Mouse (Mus musculus): ENCODE results near the gene Arhgef19. TPM values are rescaled to one million over a fixed set of nuclear protein-coding genes. Genes with fewer than 3 reads are reported as not detected.

Gene Arhgef19
- total and polyA plus RNA-seq, 3 experiments: 0.78 TPM; not detected in 2

GRCm38 (mm10) chr4:141283879-141284411 is 44.6 kb downstream of the Arhgef19 start:
- H3K9ac ChIP-seq (ENCODE audit: control insufficient read depth, low read depth, low read length, poor library complexity, severe bottlenecking): no peak overlapping the region
- TF ChIP-seq POLR2AphosphoS5 (IDR thresholded peaks at IDR 0.05; ENCODE audit: borderline replicate concordance, low read depth, low read length) (no peak), TCF12 (IDR thresholded peaks at IDR 0.05; ENCODE audit: low read depth, low read length) (no peak), POLR2AphosphoS2 (IDR thresholded peaks at IDR 0.05; ENCODE audit: low read length) (no peak), USF1 (IDR thresholded peaks at IDR 0.05; ENCODE audit: low read depth, low read length) (no peak), SMC3 (IDR thresholded peaks at IDR 0.05; ENCODE audit: low read depth, low read length) (no peak), MYB (IDR thresholded peaks at IDR 0.05; ENCODE audit: low read depth, low read length) (no peak), RCOR1 (IDR thresholded peaks at IDR 0.05; ENCODE audit: low read depth, low read length) (no peak), BHLHE40 (IDR thresholded peaks at IDR 0.05; ENCODE audit: borderline replicate concordance, low read depth, low read length) (no peak), USF2 (IDR thresholded peaks at IDR 0.05; ENCODE audit: borderline replicate concordance in 1 of 2, insufficient read depth in 1 of 2, low read depth in 1 of 2, low read length in 2 of 2) (no peak), CTCF (IDR thresholded peaks at IDR 0.05 in 2 of 3, conservative IDR thresholded peaks at IDR 0.05 in 1 of 3; ENCODE audit: control insufficient read depth in 1 of 3, insufficient read depth in 1 of 3, low read depth in 2 of 3, low read length in 3 of 3, poor library complexity in 1 of 3, severe bottlenecking in 1 of 3) (no peak), TBP (IDR thresholded peaks at IDR 0.05; ENCODE audit: low read depth, low read length) (no peak), ELF1 (IDR thresholded peaks at IDR 0.05; ENCODE audit: low read depth, low read length) (no peak), MXI1 (IDR thresholded peaks at IDR 0.05; ENCODE audit: low read depth, low read length) (no peak)
- no peaks in the 10 kb centered on the region for H3K79me2 ChIP-seq (ENCODE audit: control insufficient read depth, insufficient read depth, low read length, poor library complexity)
- no peak overlapping the region for H3K4me3 ChIP-seq (ENCODE audit: control insufficient read depth in 1 of 2, insufficient read depth in 1 of 2, low read depth in 2 of 2, low read length in 2 of 2)
- H3K27me3 ChIP-seq (ENCODE audit: control insufficient read depth in 1 of 2, insufficient read depth in 2 of 2, low read length in 2 of 2): peaks cover 0 to 3% of the 10 kb centered on the region in 2 experiments; a peak in 2 of 4 replicates
- H3K36me3 ChIP-seq (ENCODE audit: control insufficient read depth in 1 of 2, insufficient read depth in 2 of 2, low read length in 2 of 2): no peaks in the 10 kb centered on the region
- no peaks in the 10 kb centered on the region for H3K9me3 ChIP-seq (replicated peaks; ENCODE audit: insufficient read depth, low read length)
- H3K27ac ChIP-seq (ENCODE audit: control insufficient read depth, low read depth, low read length): no peak overlapping the region
- no peak for DNase-seq (ENCODE audit: low read depth, low spot score)
- H3K4me1 ChIP-seq (ENCODE audit: control insufficient read depth in 1 of 2, insufficient read depth in 2 of 2, low read length in 2 of 2): 0 out of 4 replicates have a peak, but pooled peaks cover 0 to 4% of the 10 kb centered on the region in 2 experiments

GRCm38 (mm10) chr4:141284486-141284885 is 45.2 kb downstream of the Arhgef19 start:
- Histone ChIP-seq H3K36me3 (ENCODE audit: control insufficient read depth in 1 of 2, insufficient read depth in 2 of 2, low read length in 2 of 2) (no peaks in the 10 kb centered on the region), H3K4me1 (ENCODE audit: control insufficient read depth in 1 of 2, insufficient read depth in 2 of 2, low read length in 2 of 2) (0 out of 4 replicates have a peak, but pooled peaks cover 0 to 4% of the 10 kb centered on the region in 2 experiments), H3K9me3 (replicated peaks; ENCODE audit: insufficient read depth, low read length) (no peaks in the 10 kb centered on the region), H3K27ac (ENCODE audit: control insufficient read depth, low read depth, low read length) (no peak overlapping the region), H3K27me3 (ENCODE audit: control insufficient read depth in 1 of 2, insufficient read depth in 2 of 2, low read length in 2 of 2) (peaks cover 0 to 1% of the 10 kb centered on the region in 2 experiments; a peak in 2 of 4 replicates), H3K79me2 (ENCODE audit: control insufficient read depth, insufficient read depth, low read length, poor library complexity) (no peaks in the 10 kb centered on the region), H3K9ac (ENCODE audit: control insufficient read depth, low read depth, low read length, poor library complexity, severe bottlenecking) (no peak overlapping the region), H3K4me3 (ENCODE audit: control insufficient read depth in 1 of 2, insufficient read depth in 1 of 2, low read depth in 2 of 2, low read length in 2 of 2) (no peak overlapping the region)
- DNase-seq (ENCODE audit: low read depth, low spot score): no peak
- TF ChIP-seq CTCF (IDR thresholded peaks at IDR 0.05 in 2 of 3, conservative IDR thresholded peaks at IDR 0.05 in 1 of 3; ENCODE audit: control insufficient read depth in 1 of 3, insufficient read depth in 1 of 3, low read depth in 2 of 3, low read length in 3 of 3, poor library complexity in 1 of 3, severe bottlenecking in 1 of 3): no peak
- no peak for TF ChIP-seq ZKSCAN1 (IDR thresholded peaks at IDR 0.05; ENCODE audit: low read depth, low read length)
- no peak for TF ChIP-seq ZC3H11A (IDR thresholded peaks at IDR 0.05; ENCODE audit: low read depth, low read length)
- no peak for TF ChIP-seq GABPA (IDR thresholded peaks at IDR 0.05; ENCODE audit: low read depth, low read length)
- no peak for TF ChIP-seq JUND (IDR thresholded peaks at IDR 0.05; ENCODE audit: low read depth, low read length)
- no peak for TF ChIP-seq ELF1 (IDR thresholded peaks at IDR 0.05; ENCODE audit: low read depth, low read length)
- no peak for TF ChIP-seq SMC3 (IDR thresholded peaks at IDR 0.05; ENCODE audit: low read depth, low read length)
- TF ChIP-seq TBP (IDR thresholded peaks at IDR 0.05; ENCODE audit: low read depth, low read length): no peak
- TF ChIP-seq ZNF384 (IDR thresholded peaks at IDR 0.05; ENCODE audit: low read depth, low read length): no peak
- no peak for TF ChIP-seq MYC (IDR thresholded peaks at IDR 0.05; ENCODE audit: low read depth, low read length)
- TF ChIP-seq MAX (IDR thresholded peaks at IDR 0.05; ENCODE audit: low read length): no peak
- TF ChIP-seq CHD1 (IDR thresholded peaks at IDR 0.05; ENCODE audit: low read depth, low read length): no peak
- no peak for TF ChIP-seq POLR2A (IDR thresholded peaks at IDR 0.05; ENCODE audit: control insufficient read depth in 1 of 2, insufficient read depth in 1 of 2, low read depth in 1 of 2, low read length in 2 of 2, poor library complexity in 1 of 2)
- no peak for TF ChIP-seq USF2 (IDR thresholded peaks at IDR 0.05; ENCODE audit: borderline replicate concordance in 1 of 2, insufficient read depth in 1 of 2, low read depth in 1 of 2, low read length in 2 of 2)
- no peak for TF ChIP-seq GATA1 (IDR thresholded peaks at IDR 0.05; ENCODE audit: low read depth, low read length)
- no peak for TF ChIP-seq MYB (IDR thresholded peaks at IDR 0.05; ENCODE audit: low read depth, low read length)
- TF ChIP-seq POLR2AphosphoS2 (IDR thresholded peaks at IDR 0.05; ENCODE audit: low read length): no peak
- TF ChIP-seq POLR2AphosphoS5 (IDR thresholded peaks at IDR 0.05; ENCODE audit: borderline replicate concordance, low read depth, low read length): no peak
- TF ChIP-seq MAZ (IDR thresholded peaks at IDR 0.05; ENCODE audit: low read depth, low read length): no peak
